Mouse (Mus musculus) heart, adult 10 weeks (tissue): Measurements from ENCODE around the gene Samd13. TPM values are rescaled to one million over a fixed set of nuclear protein-coding genes. Genes with fewer than 3 reads are reported as not detected.

Source experiments
- polyA plus RNA-seq: library from polyadenylated mRNA; stranded (reverse); fragments of 350-450 nt; fragmentation: Illumina TruSeq; extraction: RNeasy Lipid Tissue Mini Kit (QIAGEN cat#74804); gene quantifications from one replicate; pipeline ENCODE4 v1.2.3, GENCODE M21; 2014; ENCODE audit warnings: low read depth, low replicate concordance

Gene Samd13
- polyA plus RNA-seq: 4.7 TPM

GRCm38 (mm10) chr3:146684811-146685675 lies at the start of gene Samd13:
Gene Samd13 (minus strand): TSS chr3:146685592.

GRCm38 (mm10) chr3:146651217-146651616 lies 34.2 kb downstream of the Samd13 start, which contains the start of gene 4930503B20Rik:
Gene 4930503B20Rik (minus strand): TSS chr3:146651317.

GRCm38 (mm10) chr3:146615496-146615895 lies 69.9 kb downstream of the Samd13 start, which contains the start of gene Dnase2b:
Gene Dnase2b (minus strand): TSS chr3:146615596.

Other genes starting within 250 kb of the Samd13 start
- 5.2 TPM for gene Ctbs, start 235.8 kb downstream of the Samd13 start, polyA plus RNA-seq
- gene Spata1, start 185.8 kb downstream of the Samd13 start, polyA plus RNA-seq: 3.0 TPM
- 368 TPM for gene Gng5, start 185.8 kb downstream of the Samd13 start, polyA plus RNA-seq
- 18.2 TPM for gene Rpf1, start 164.2 kb downstream of the Samd13 start, polyA plus RNA-seq
- gene Uox, start 115.2 kb downstream of the Samd13 start, polyA plus RNA-seq: 1.0 TPM
- not detected for gene Dnase2b, start 70.0 kb downstream of the Samd13 start, polyA plus RNA-seq
- gene 4930503B20Rik, start 34.3 kb downstream of the Samd13 start, polyA plus RNA-seq: not detected
- gene Prkacb, start 127.4 kb upstream of the Samd13 start, polyA plus RNA-seq: 37.5 TPM
- gene Ttll7, start 166.8 kb upstream of the Samd13 start, polyA plus RNA-seq: 4.0 TPM